Mouse (Mus musculus) kidney, adult 11 months (tissue): Measurements from ENCODE around the gene Arhgap35.

Experiments used
- DNase-seq: peaks from one replicate; pipeline ENCODE4 v3.0.0; 2022

Arhgap35 gene

DNA sequence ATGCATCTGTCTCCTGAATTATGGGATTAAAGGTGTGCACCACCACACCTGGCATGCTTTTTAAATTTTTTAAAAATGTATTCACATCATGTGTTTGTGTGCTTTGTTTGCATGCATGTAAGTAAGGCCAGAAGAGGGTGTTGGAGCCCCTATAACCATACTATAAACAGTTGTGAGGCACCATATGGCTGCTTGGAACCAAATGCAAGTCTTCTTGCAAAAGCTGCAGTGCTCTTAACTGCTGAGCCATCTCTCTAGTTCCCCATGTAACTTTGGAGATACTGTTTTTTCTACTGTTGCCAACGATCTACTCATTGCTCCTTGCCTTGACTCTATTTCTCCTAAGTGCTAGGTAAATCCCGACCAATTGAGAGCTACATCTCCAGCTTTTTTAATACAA is 95.5 kb downstream of the Arhgap35 start:
- no peak for DNase-seq

GRCm38 (mm10) chr7:16517198-16517597 is 97.6 kb downstream of the Arhgap35 start:
- DNase-seq: no peak

- DNase-seq: peak; percentile 51
These were observed 107.5 kb downstream of the Arhgap35 start for GRCm38 (mm10) chr7:16507284-16507683.

DNA sequence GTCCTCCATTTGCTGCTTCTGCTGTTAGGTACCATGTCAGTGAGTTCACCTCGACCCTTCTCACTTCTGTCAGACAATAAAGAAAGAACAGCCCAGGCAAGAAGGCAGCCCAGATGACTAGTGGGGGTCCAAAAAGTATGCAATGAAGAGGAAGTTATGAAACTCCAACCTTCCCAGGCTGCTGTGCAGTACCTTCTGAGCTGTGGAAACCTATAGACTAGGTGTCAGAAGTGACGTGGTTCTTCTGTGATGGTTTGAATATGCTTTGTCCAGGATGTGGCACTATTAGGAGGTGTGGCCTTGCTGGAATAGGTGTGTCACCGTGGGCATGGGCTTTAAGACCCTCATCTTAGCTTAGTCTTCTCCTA is 109.6 kb downstream of the Arhgap35 start:
- no peak for DNase-seq

- DNase-seq: no peak
These were observed 110.1 kb downstream of the Arhgap35 start for GRCm38 (mm10) chr7:16504573-16505225.

DNA sequence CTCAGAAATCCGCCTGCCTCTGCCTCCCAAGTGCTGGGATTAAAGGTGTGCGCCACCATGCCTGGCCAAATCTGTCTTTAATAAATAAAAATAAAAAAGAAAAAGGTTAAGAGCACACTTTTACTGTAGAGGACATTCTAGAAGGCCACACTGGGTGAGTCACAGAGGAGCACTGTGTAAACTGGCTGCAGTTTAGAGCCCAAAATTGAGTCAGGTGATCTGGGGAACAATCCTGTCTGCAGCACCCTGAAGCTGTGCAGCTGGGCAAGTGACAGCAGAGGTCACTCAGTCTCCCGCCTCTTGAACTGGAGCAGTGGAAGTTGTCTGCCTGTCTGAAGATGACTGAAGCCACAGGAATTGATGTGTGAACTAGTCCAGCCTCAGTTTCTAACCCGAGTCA is 113.2 kb downstream of the Arhgap35 start:
- DNase-seq: no peak

DNA sequence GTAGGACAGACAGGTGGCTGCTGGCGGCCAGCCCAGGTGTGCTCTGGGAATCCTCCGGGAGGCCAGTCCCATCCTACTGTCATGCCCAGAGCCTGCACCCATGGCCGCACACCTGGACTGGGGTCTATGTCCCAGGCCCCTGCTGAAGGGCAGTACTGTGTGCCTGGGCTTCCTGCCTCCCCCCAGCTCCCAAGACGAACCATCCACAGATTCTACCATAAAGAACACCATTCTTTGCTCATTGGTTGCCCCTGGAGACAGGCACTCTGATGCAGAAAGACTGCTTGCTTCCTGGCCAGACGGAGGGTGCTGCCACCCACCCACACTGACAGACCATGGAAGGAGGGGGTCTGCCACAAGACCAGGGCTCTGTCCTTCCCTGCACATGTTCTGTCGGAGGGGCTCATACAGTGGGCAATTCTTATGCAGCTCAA is 115.1 kb downstream of the Arhgap35 start:
- no peak for DNase-seq

DNA sequence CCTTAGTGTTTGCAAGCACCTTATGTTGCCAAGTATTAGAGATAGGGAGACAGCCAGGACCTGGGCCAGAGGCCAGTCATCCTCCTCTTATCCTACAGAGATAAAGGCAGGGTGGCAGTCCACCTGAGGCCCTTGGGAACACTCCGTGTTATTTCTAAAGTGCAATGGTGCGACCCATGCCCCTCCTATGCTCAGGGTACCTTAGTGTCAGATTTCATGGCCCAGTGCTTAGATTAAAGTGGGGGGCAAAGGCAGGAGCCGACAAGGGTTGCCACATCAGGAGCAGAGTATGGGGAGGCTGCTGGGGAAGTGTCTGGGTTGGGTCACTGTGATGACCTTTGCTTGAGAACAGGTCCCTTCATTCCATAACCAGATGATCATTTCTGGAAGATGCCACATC is 118.5 kb downstream of the Arhgap35 start:
- DNase-seq: no peak

GRCm38 (mm10) chr7:16493361-16493760 is 121.4 kb downstream of the Arhgap35 start:
- DNase-seq: no peak

DNA sequence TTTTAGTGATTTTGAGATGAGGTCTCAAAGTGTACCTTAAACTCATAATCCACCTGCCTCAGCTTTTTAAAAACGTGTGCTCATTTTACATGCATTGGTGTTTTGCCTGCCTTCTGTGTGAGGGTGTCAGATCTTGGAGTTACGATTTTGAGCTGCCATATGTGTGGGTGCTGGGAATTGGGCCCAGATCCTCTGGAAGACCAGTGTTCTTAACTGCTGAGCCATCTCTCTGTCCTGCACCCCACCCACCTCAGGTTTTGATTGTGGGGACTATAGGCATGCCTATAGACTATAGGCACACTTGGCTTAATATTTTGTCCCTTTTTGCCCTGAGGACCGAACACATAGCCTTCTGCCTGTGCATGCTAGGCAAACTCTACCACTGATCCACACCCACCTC is 122.6 kb downstream of the Arhgap35 start:
- DNase-seq: no peak

- DNase-seq: peak; percentile 53
These were observed 123.0 kb downstream of the Arhgap35 start for GRCm38 (mm10) chr7:16491759-16492158.

- no peak for DNase-seq
These were observed 124.8 kb downstream of the Arhgap35 start for GRCm38 (mm10) chr7:16489948-16490347.

GRCm38 (mm10) chr7:16488816-16489215 is 126.0 kb downstream of the Arhgap35 start:
- DNase-seq: no peak

- DNase-seq: no peak
These were observed 137.2 kb downstream of the Arhgap35 start, which contains the start of gene Npas1 for GRCm38 (mm10) chr7:16477628-16478027. Gene Npas1 (minus strand): TSS chr7:16477728.

DNA sequence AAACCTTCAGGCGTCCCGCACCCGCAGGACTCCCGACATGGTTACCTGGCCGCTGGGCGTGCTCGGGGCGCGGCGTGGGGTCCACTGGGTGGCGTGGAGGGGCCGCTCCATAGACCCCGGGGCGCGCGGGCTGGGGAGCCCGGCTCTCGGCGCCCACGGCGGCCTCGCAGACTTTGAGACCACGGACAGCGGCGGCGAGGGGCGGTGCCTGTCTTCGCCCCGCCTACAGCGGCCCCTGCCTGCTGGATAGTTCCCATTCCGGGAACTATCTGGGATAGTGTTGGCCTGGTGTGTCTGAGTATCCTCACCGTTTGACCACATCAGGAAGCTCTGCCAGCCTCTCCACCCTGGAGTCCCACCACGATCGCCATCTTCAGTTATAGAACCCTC is 138.2 kb downstream of the Arhgap35 start:
- DNase-seq: no peak

DNA sequence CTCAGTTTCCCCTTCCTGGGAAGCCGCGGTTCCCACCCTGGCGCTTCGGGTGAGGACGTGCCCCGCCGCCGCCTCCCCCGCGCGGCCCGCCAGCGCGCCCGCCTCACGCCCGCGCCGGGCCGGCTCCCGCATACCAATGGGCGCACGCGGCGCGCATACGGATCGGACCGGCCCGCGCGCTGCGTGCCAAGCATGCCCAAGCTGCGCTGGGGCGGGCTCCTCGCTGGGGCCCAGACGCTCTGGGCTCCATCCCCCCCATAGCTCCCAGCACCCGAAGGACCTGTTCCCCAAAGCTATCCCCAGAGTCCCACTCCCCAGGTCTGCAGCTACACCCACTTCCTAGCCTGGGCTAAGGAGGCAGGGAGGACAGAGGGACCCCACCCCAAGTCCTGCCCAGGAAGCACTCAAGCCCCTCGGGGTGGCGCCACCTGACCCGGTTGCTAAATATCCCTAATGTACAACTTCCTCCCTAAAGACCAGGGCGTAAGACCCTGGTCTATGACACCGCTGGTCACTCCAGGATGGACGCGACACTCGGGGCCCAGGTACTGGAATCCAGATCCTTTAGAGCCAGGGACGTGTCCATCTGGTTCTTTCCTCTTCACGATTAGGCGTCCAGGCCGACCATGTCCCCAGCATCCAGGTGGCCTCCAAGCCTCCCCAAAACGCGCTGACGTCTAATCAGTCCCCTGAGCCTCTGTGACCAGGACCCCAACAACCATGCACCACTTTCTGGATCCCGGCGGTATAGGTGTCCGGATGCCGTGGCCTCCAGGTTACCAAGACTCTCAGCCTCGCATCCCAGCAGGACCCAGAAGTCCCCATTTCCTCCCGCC is 138.8 kb downstream of the Arhgap35 start:
- DNase-seq: no peak

DNA sequence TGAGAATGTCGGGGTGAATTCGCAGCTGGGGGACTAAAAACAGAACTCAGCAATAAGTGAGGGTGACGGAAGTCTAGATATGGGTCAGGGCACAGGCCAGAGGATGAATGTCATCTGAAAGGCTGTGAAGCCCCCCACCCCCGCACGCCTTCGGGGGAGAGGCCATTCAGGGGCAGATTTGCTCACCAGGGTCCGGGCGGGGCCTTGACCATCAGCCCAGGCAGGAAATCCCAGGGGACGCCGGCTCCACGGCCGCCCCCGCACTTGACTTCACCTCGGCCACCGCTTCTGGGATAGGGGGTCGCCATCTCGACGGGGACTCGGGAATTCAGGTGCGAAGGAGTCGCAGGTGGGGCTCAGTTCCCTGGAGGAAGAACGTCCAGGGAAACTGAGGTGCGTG is 139.5 kb downstream of the Arhgap35 start:
- no peak for DNase-seq

DNA sequence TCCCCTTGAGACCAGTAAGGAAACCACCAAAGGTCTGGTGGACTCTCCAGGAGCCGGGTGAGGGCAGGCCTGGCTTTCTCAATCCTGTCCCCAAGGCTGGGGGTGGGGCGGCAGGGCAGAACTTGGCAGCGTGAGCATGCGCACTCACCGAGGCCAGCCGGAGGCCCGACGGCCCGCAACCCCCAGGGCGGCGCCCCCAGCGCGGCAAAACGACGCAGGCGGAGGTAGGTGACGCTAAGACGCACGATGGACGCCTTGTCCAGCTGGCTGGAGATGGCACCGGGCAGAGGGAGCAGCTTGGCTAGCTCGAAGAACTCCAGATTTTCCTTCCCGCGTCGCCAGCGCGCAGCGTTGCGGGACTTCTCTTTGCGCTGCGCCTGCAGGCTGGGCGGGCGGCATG is 140.3 kb downstream of the Arhgap35 start:
- no peak for DNase-seq

DNA sequence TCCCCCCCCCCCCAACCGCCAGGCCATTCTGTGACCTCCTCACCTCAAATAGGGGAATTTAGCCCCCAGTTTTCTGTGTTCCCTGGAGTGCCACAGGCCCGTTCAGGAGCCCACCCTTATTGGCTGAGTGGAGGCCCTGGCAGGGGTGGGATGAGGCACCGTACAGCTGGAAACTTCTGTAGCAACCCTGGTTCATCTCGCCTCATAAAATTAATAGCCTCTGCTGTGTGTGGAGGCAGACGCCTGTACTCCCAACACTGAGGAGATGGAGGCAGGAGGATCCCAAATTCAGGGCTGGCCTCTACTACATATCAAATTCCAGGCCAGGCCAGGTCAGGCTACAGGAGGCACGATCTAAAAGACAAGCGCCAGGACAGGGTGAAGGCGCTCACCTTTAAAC is 140.9 kb downstream of the Arhgap35 start:
- no peak for DNase-seq

- no peak for DNase-seq
These were observed 142.6 kb downstream of the Arhgap35 start for GRCm38 (mm10) chr7:16472116-16472709.

DNA sequence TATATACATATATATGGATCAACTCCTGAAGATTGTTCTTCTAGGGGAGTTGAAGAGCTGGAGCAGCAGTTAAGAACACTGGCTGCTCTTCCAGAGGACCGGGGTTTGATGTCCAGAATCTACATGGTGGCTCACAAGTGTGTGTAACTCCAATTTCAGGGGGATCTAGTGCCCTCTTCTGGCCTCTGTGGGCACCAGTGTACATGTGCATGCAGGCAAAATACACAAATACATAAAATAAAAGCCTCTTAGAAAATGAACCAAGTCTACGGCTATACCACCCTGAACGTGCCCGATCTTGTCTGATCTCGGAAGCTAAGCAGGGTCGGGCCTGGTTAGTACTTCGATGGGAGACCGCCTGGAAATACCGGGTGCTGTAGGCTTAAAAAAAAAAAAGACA is 143.2 kb downstream of the Arhgap35 start:
- no peak for DNase-seq

- DNase-seq: no peak
These were observed 146.7 kb downstream of the Arhgap35 start for GRCm38 (mm10) chr7:16468115-16468514.

DNA sequence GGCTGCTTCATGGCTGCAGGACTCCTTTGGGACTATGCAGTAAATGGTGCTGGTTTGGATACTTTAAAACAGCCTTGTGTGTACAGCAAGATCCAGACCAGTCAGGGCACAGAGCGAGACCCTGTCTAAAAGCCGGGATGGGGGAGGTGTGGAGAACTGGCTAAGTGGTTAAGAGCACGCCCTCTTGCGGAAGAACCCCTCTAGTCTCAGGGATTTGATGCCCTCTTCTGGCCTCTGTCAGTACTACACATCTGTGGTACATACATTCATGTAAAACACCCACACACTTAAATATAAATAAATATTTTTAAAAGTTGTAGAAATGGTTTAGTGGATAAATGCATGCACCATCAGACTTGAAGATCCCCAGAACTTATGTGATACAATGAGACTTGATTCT is 148.2 kb downstream of the Arhgap35 start:
- no peak for DNase-seq

DNA sequence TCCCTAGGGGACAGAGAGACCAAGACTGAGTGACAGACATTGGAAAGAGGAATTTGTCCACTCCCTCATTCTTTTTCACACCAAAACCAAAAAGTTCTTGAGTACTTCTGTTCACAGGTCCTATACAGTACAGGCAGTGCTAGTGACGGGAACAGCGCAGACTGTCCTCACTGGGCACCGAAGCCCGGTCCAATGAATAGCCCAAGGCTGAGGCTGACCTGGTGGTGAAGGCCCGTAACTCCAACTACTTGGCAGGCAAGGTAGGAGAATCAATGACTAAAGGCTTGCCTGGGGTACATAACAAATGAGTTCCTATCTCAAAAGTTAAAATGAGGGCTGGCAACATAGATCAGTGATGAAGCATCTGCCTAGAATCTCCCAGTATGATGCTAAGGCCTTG is 149.2 kb downstream of the Arhgap35 start:
- DNase-seq: no peak
